Mouse (Mus musculus): ENCODE results near the gene Olfr450.

The Olfr450 gene

GRCm38 (mm10) chr6:42811639-42812038, at the start of gene Olfr450:
Gene Olfr450, plus strand, starts transcription at chr6:42811939.
- no peak for ATAC-seq (ENCODE audit: insufficient number of reproducible peaks, low FRiP score, low TSS enrichment)

DNA sequence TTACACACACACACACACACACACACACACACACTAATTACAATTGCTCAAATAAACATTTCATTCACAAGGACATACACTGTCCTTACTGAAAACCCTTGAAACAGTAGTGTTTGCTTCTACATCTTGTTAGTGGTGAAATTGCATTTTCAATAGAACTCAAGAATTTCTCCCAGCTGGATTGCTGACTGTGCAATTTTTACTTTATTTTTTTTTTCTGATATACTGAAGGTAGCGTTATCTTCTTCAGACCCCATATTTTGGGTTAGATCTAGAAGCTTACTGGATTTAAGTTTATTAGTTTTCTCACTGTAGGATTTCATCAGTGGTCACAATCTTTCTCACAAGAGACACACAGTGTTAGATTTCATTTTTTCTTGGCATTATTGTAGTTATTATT, 34.7 kb upstream of the Olfr450 start:
- ATAC-seq (ENCODE audit: insufficient number of reproducible peaks, low FRiP score, low TSS enrichment), result no peak

DNA sequence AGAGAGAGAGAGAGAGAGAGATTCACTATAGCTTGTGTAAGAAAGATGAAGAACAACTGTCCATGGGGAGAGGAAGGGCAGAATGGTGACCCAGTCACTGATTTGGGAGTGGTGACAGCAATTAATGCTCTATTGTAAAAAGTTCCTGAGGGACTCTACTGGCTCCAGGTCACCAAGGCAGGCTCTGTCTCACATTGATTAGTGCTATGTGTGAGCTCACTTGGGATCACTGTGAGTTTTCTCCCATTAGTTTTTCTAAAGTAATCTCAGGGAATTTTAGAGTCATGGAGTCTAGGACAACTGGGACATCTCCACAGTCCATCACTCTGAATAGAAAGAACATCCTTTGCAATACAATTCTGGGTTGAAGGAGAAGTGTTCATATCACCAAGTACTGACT, 26.9 kb upstream of the Olfr450 start, which contains the start of gene Olfr452:
TSS of gene Olfr452 (plus strand) at position 301 of the 400 bp plus-strand sequence.
- no peak for ATAC-seq (ENCODE audit: insufficient number of reproducible peaks, low FRiP score, low TSS enrichment)

DNA sequence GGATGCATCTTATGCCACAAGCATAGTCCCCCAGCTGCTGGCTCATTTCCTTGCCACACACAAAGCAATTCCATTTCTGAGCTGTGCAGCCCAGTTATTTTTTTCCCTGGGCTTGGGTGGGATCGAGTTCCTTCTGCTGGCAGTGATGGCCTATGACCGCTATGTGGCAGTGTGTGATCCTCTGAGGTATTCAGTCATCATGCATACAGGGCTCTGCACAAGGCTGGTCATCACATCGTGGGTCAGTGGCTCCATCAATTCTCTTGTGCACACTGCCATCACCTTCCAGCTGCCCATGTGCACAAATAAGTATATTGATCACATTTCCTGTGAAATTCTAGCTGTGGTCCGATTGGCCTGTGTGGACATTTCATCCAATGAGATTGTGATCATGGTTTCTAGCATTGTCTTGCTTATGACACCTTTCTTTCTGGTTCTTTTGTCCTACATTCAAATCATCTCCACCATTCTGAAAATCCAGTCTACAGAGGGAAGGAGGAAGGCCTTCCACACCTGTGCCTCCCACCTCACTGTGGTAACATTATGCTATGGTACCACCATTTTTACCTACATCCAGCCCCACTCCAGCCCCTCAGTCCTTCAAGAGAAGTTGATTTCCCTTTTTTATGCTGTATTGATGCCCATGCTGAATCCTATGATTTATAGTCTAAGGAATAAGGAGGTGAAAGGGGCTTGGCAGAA, 21.3 kb upstream of the Olfr450 start:
- ATAC-seq (ENCODE audit: insufficient number of reproducible peaks, low FRiP score, low TSS enrichment), result no peak

GRCm38 (mm10) chr6:42790949-42791556, 20.7 kb upstream of the Olfr450 start:
- ATAC-seq (ENCODE audit: insufficient number of reproducible peaks, low FRiP score, low TSS enrichment), result no peak

DNA sequence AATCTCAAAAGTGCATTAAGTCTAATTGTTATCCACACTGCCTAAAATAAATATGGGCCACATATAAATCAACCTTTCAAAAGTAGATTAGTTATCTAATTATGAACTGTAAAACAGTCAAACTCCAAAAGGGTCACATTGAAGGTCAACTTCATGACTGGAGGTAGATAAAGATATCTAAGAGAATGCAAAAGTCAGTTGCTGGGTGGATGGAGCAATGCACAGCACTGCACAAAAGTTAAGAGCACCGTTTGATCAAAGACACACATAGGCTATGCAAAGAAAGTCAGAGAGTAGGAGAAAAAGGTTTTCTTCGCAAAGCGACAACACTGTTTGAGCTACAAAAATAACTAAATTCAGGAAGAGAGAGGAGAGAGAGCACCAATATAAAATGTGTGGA, 16.8 kb upstream of the Olfr450 start:
- ATAC-seq (ENCODE audit: insufficient number of reproducible peaks, low FRiP score, low TSS enrichment), result no peak

- no peak for ATAC-seq (ENCODE audit: insufficient number of reproducible peaks, low FRiP score, low TSS enrichment)
Observed at GRCm38 (mm10) chr6:42834084-42834483, 22.3 kb downstream of the Olfr450 start, which contains the start of gene Olfr449. Gene Olfr449, plus strand, starts transcription at chr6:42834384.

DNA sequence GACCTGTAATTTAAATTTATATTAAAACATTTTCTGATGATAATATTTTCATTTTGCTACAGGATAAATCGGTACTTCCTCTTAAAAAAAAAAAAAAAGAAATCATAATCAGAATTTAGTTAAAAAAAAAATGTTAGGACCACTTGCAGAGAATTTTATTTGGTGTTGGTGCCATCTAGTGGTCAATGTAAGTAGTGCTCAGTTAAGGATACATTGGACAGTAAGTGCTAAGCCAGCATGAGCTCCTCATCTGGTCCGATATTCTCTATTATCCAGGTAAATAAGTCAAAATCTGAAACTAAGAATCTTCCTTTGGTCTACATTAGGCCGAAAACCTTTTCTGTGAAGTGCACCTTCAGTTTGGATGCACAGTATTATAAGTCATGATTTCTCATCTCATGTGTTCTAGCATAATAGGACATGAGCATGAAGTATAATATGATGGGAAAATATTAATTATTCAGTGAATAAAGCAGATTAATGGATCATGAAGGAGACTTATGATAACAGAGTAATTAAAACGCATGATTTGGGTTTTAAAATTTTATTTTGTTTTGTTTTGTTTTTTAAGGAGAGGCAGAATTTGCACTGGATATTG, 48.6 kb downstream of the Olfr450 start:
- peak; percentile 61; the same call in 1 of the 2 replicates for ATAC-seq (ENCODE audit: insufficient number of reproducible peaks, low FRiP score, low TSS enrichment)
